Comparison of ENCODE assay signal across 17 mouse cellular contexts in the genomic region with DNA sequence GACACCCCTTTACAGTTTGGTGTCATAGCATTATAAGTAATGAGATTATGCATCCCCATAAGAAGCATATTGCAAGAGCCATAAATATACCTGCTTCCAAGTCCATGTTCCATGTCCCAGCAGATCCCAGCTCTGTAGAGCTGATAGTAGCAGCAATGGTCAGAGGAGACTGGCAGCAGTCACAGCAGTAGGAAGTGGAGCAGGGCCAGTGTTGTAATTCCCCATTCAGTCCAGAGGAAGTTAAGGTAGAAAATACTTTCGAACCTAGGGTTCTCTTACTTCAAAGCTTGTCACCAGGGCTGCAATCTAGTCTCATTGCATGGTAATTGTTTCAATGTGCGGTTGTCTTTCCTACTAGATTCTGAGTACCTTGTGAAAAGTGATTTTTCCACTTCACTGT.
"Had no signal": no experiment of that assay in that cellular context is flagged by ENCODE, and none has a peak within 500 bp of the region (broad histone marks: within the 10 kb centered on the region; RNA-seq: fewer than 3 reads in every experiment).

No protein-coding gene starts in this region.

- ATAC-seq: liver, postnatal 0 days; lung, postnatal 0 days had no signal

- H3K27ac ChIP-seq: liver, embryonic 15.5 days; lung, embryonic 15.5 days; midbrain, embryonic 10.5 days; midbrain, embryonic 12.5 days; neural tube, embryonic 12.5 days; stomach, embryonic 15.5 days; stomach, postnatal 0 days had no signal

- H3K9me3 ChIP-seq: liver, embryonic 15.5 days; lung, embryonic 15.5 days; midbrain, embryonic 10.5 days; midbrain, embryonic 12.5 days; neural tube, embryonic 12.5 days; stomach, embryonic 15.5 days had no signal

- H3K36me3 ChIP-seq: liver, embryonic 15.5 days; lung, embryonic 15.5 days; midbrain, embryonic 10.5 days; midbrain, embryonic 12.5 days; neural tube, embryonic 12.5 days; stomach, embryonic 15.5 days had no signal

- H3K4me3 ChIP-seq: liver, embryonic 15.5 days; lung, embryonic 15.5 days; midbrain, embryonic 10.5 days; midbrain, embryonic 12.5 days; neural tube, embryonic 12.5 days; stomach, embryonic 15.5 days had no signal

- H3K9ac ChIP-seq: liver, embryonic 15.5 days; liver, postnatal 0 days; lung, embryonic 15.5 days; midbrain, embryonic 12.5 days; neural tube, embryonic 12.5 days; stomach, embryonic 15.5 days had no signal

- H3K4me1 ChIP-seq: liver, embryonic 15.5 days; lung, embryonic 15.5 days; midbrain, embryonic 12.5 days; neural tube, embryonic 12.5 days; stomach, embryonic 15.5 days had no signal

- H3K4me2 ChIP-seq: liver, embryonic 15.5 days; lung, embryonic 15.5 days; midbrain, embryonic 12.5 days; neural tube, embryonic 12.5 days; stomach, embryonic 15.5 days had no signal

- DNase-seq: liver, postnatal 0 days; lung, adult 2 months; lung, postnatal 14 days; lung, postnatal 36 days; midbrain, embryonic 14.5 days; right cerebral cortex, postnatal 14 days; thymus, adult 2 months; thymus, postnatal 25 days; thymus, postnatal 4 days had no signal

- H3K27me3 ChIP-seq: liver, embryonic 15.5 days; lung, embryonic 15.5 days; neural tube, embryonic 12.5 days; stomach, embryonic 15.5 days had no signal
